Mouse (Mus musculus): ENCODE measurements at regions not wholly inside any gene's neighbourhood (a gene's known extent, or its start where the extent isn't known, plus 50 kb on each side); places are given as distances from the start of the nearest gene placed in this dataset.

DNA sequence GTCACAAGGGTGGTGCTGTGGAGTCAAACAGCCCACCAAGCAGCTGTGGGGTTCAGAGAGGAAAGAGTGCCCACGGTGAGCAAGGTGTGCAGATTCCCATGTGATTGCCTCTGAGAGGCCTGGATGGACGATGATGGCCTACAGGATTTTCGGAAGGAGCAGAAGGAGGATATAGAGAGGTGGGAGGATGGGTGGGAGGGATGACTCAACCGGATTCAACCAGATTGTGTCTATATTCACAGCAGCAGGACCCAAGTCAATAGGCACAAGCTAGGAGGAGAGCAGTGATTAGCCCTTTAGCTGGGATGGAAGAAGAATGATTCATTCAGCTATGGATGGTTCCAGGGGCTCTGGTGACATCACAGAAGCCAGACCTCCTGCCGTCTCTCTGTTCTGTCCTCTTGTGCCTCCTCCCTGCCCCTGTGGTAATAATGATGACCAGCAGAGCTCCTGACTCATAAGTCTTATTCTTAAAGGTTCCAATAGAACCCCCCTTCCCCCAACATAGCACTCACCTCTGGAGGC lies 82.6 kb upstream of the Stx16 start:
- TF ChIP-seq JUN (IDR thresholded peaks at IDR 0.05; ENCODE audit: insufficient read depth, low read depth, low read length) (no peak), JUND (conservative IDR thresholded peaks at IDR 0.05; ENCODE audit: low read depth, low read length) (no peak), CTCF (conservative IDR thresholded peaks at IDR 0.05 in 1 of 2, IDR thresholded peaks at IDR 0.05 in 1 of 2; ENCODE audit: low read depth in 2 of 2, low read length in 2 of 2) (no peak), USF1 (IDR thresholded peaks at IDR 0.05; ENCODE audit: low read depth, low read length) (no peak), MYC (IDR thresholded peaks at IDR 0.05; ENCODE audit: low read depth, low read length) (no peak), BHLHE40 (IDR thresholded peaks at IDR 0.05; ENCODE audit: low read depth, low read length) (no peak)

Measured in CH12.LX (cell line).